Mouse (Mus musculus) forebrain, embryonic 13.5 days (tissue): ENCODE measurements around the gene Bicdl2. TPM values are rescaled to one million over a fixed set of nuclear protein-coding genes. Genes with fewer than 3 reads are reported as not detected.

ENCODE experiments used
- ATAC-seq: fragments of 200-750 bp; cut with Nextera tagmentation; 2 replicates; pipeline ENCODE4 v1.8.0; 2017
- H3K27ac ChIP-seq: fragments of 300-500 bp; sonication (generic); 2 replicates; pipeline ENCODE4 v1.5.1; 2015; ENCODE audit warnings: inconsistent platforms, mild to moderate bottlenecking, moderate library complexity
- H3K27me3 ChIP-seq: fragments of 300-500 bp; sonication (generic); 2 replicates; pipeline ENCODE4 v1.6.1; 2015; ENCODE audit warnings: mild to moderate bottlenecking, inconsistent platforms
- H3K36me3 ChIP-seq: fragments of 300-500 bp; sonication (generic); 2 replicates; pipeline ENCODE4 v1.6.1; 2015; ENCODE audit warnings: mild to moderate bottlenecking, inconsistent platforms; ENCODE audit not compliant: poor library complexity, severe bottlenecking
- H3K4me1 ChIP-seq: fragments of 300-500 bp; sonication (generic); 2 replicates; pipeline ENCODE4 v1.6.1; 2015; ENCODE audit warnings: inconsistent platforms
- H3K4me2 ChIP-seq: fragments of 300-500 bp; sonication (generic); 2 replicates; pipeline ENCODE4 v1.6.1; 2015; ENCODE audit warnings: inconsistent platforms, mild to moderate bottlenecking, moderate library complexity
- H3K4me3 ChIP-seq: fragments of 300-500 bp; sonication (generic); 2 replicates; pipeline ENCODE4 v1.5.1; 2015; ENCODE audit warnings: mild to moderate bottlenecking, inconsistent platforms
- H3K9ac ChIP-seq: fragments of 300-500 bp; sonication (generic); 2 replicates; pipeline ENCODE4 v1.6.1; 2015; ENCODE audit warnings: mild to moderate bottlenecking, inconsistent platforms
- H3K9me3 ChIP-seq: fragments of 300-500 bp; sonication (generic); replicated peaks from 2 replicates; pipeline ENCODE4 v1.6.1; 2016; ENCODE audit warnings: inconsistent platforms
- WGBS: fragments of 180-500 bp; shearing (Covaris S2); methylation state at CpG from one replicate; pipeline ENCODE4 v1.1.7; 2015; 5-methylcytosine and 5-hydroxymethylcytosine counted together
- polyA plus RNA-seq: library from polyadenylated mRNA; unstranded; fragments of >200 nt; fragmentation: Nextera tagmentation; extraction: Ambion mirVana; gene quantifications from 2 replicates; pipeline ENCODE4 v1.2.1, GENCODE M21; 2015

The Bicdl2 gene
- polyA plus RNA-seq, 1 experiment from 2014 or later: 0.14 TPM

GRCm38 (mm10) chr17:23695801-23696200 is 35.5 kb downstream of the Bicdl2 start:
- Histone ChIP-seq H3K9ac (no peak overlapping the region), H3K4me2 (no peak overlapping the region), H3K27ac (no peak overlapping the region), H3K4me3 (no peak overlapping the region), H3K9me3 (no peaks in the 10 kb centered on the region), H3K36me3 (no peaks in the 10 kb centered on the region), H3K27me3 (peaks cover 44% of the 10 kb centered on the region), H3K4me1 (peaks cover 6% of the 10 kb centered on the region)
- ATAC-seq: no peak
- WGBS: 6% methylated on average over 3 of the region's 3 CpGs

- H3K27me3 ChIP-seq: peaks cover 58% of the 10 kb centered on the region
These were observed 39.1 kb downstream of the Bicdl2 start for GRCm38 (mm10) chr17:23699131-23700077.

GRCm38 (mm10) chr17:23700079-23700478 is 39.8 kb downstream of the Bicdl2 start:
- H3K36me3 ChIP-seq: no peaks in the 10 kb centered on the region
- H3K9me3 ChIP-seq: no peaks in the 10 kb centered on the region
- peak overlapping the region; percentile 100 for H3K4me2 ChIP-seq
- H3K4me3 ChIP-seq: peak overlapping the region; percentile 73
- H3K27me3 ChIP-seq: peaks cover 58% of the 10 kb centered on the region
- WGBS: 1% methylated on average over 28 of the region's 28 CpGs
- peak; percentile 98 for ATAC-seq
- H3K9ac ChIP-seq: peak overlapping the region; percentile 71
- peaks cover 6% of the 10 kb centered on the region for H3K4me1 ChIP-seq
- no peak overlapping the region for H3K27ac ChIP-seq

More at GRCm38 (mm10) chr17:23699131-23700077, 39.1 kb downstream of the Bicdl2 start:
- Histone ChIP-seq H3K4me3 (peak overlapping the region; percentile 73), H3K9me3 (no peaks in the 10 kb centered on the region), H3K36me3 (no peaks in the 10 kb centered on the region), H3K27ac (no peak overlapping the region), H3K4me1 (peaks cover 6% of the 10 kb centered on the region), H3K9ac (peak overlapping the region; percentile 71), H3K4me2 (peak overlapping the region; percentile 100)
- peak; percentile 76 for ATAC-seq
- WGBS: under 1% methylated on average over 82 of the region's 101 CpGs

GRCm38 (mm10) chr17:23703301-23703700 is 43.0 kb downstream of the Bicdl2 start:
- Histone ChIP-seq H3K27ac (no peak overlapping the region), H3K4me2 (no peak overlapping the region), H3K9me3 (no peaks in the 10 kb centered on the region), H3K4me1 (peaks cover 6% of the 10 kb centered on the region), H3K4me3 (no peak overlapping the region), H3K27me3 (peaks cover 51% of the 10 kb centered on the region), H3K9ac (no peak overlapping the region), H3K36me3 (no peaks in the 10 kb centered on the region)
- WGBS: 83% methylated on average over 9 of the region's 9 CpGs
- no peak for ATAC-seq

- H3K4me1 ChIP-seq: no peaks in the 10 kb centered on the region
- H3K36me3 ChIP-seq: no peaks in the 10 kb centered on the region
- no peaks in the 10 kb centered on the region for H3K9me3 ChIP-seq
- no peak overlapping the region for H3K9ac ChIP-seq
- no peak overlapping the region for H3K4me2 ChIP-seq
- H3K27ac ChIP-seq: no peak overlapping the region
- H3K27me3 ChIP-seq: peaks cover 36% of the 10 kb centered on the region
- no peak overlapping the region for H3K4me3 ChIP-seq
- ATAC-seq: no peak
- WGBS: 60% methylated on average over 7 of the region's 7 CpGs
These were observed 44.4 kb downstream of the Bicdl2 start for GRCm38 (mm10) chr17:23704741-23705140.

GRCm38 (mm10) chr17:23705525-23706104 is 45.3 kb downstream of the Bicdl2 start:
- no peak overlapping the region for H3K9ac ChIP-seq
- 0 out of 2 replicates have a peak, but pooled peaks have one; percentile 16 for ATAC-seq
- H3K4me1 ChIP-seq: no peaks in the 10 kb centered on the region
- H3K27me3 ChIP-seq: peaks cover 28% of the 10 kb centered on the region
- no peaks in the 10 kb centered on the region for H3K9me3 ChIP-seq
- no peaks in the 10 kb centered on the region for H3K36me3 ChIP-seq
- 78% methylated on average over 7 of the region's 7 CpGs for WGBS
- no peak overlapping the region for H3K4me3 ChIP-seq
- H3K4me2 ChIP-seq: no peak overlapping the region
- H3K27ac ChIP-seq: no peak overlapping the region

GRCm38 (mm10) chr17:23706212-23706611 is 45.9 kb downstream of the Bicdl2 start:
- H3K9ac ChIP-seq: no peak overlapping the region

GRCm38 (mm10) chr17:23717003-23717402 is 56.7 kb downstream of the Bicdl2 start:
- 56% methylated on average over 2 of the region's 2 CpGs for WGBS
- H3K9ac ChIP-seq: no peak overlapping the region
- no peak for ATAC-seq

More at GRCm38 (mm10) chr17:23706212-23706611, 45.9 kb downstream of the Bicdl2 start:
- Histone ChIP-seq H3K4me2 (no peak overlapping the region), H3K4me3 (no peak overlapping the region), H3K36me3 (no peaks in the 10 kb centered on the region), H3K27me3 (peaks cover 22% of the 10 kb centered on the region; the same call in 1 of the 2 replicates), H3K27ac (no peak overlapping the region), H3K9me3 (no peaks in the 10 kb centered on the region), H3K4me1 (no peaks in the 10 kb centered on the region)
- peak; percentile 51; the same call in 1 of the 2 replicates for ATAC-seq
- WGBS: 0% methylated on average over 3 of the region's 3 CpGs

More at GRCm38 (mm10) chr17:23717003-23717402, 56.7 kb downstream of the Bicdl2 start:
- Histone ChIP-seq H3K36me3 (no peaks in the 10 kb centered on the region), H3K4me1 (no peaks in the 10 kb centered on the region), H3K27me3 (peaks cover 3% of the 10 kb centered on the region; the same call in 1 of the 2 replicates), H3K27ac (no peak overlapping the region), H3K9me3 (no peaks in the 10 kb centered on the region), H3K4me2 (no peak overlapping the region), H3K4me3 (no peak overlapping the region)

Other genes with a start within 250 kb of the Bicdl2 start
- not detected in 2 replicates for gene Vmn2r117, start 180.8 kb upstream of the Bicdl2 start, polyA plus RNA-seq
- gene Zfp213, start 96.3 kb upstream of the Bicdl2 start, polyA plus RNA-seq: 20.7 and 22.4 TPM in 2 replicates
- 21.2 and 26.8 TPM in 2 replicates for gene Zfp13, start 61.0 kb upstream of the Bicdl2 start, polyA plus RNA-seq
- gene Zscan10, start 59.6 kb upstream of the Bicdl2 start, polyA plus RNA-seq: 0.24 TPM in 1 of 2 replicates, not detected in the other
- gene Mmp25, start 15.2 kb upstream of the Bicdl2 start, polyA plus RNA-seq: 0.81 and 0.87 TPM in 2 replicates
- 56.8 and 60.3 TPM in 2 replicates for gene Hcfc1r1, start 13.1 kb downstream of the Bicdl2 start, polyA plus RNA-seq
- gene Thoc6, start 13.4 kb downstream of the Bicdl2 start, polyA plus RNA-seq: 45.3 and 47.4 TPM in 2 replicates
- gene Tnfrsf12a, start 17.0 kb downstream of the Bicdl2 start, polyA plus RNA-seq: 3.8 and 5.5 TPM in 2 replicates
- gene Cldn6, start 18.7 kb downstream of the Bicdl2 start, polyA plus RNA-seq: 0.30 and 0.50 TPM in 2 replicates
- gene Cldn9, start 23.5 kb downstream of the Bicdl2 start, polyA plus RNA-seq: 2.0 and 3.3 TPM in 2 replicates
- not detected in 2 replicates for gene 1520401A03Rik, start 62.3 kb downstream of the Bicdl2 start, polyA plus RNA-seq
- 36.7 and 41.0 TPM in 2 replicates for gene Pkmyt1, start 65.8 kb downstream of the Bicdl2 start, polyA plus RNA-seq
- gene Paqr4, start 80.4 kb downstream of the Bicdl2 start, polyA plus RNA-seq: 29.8 and 32.7 TPM in 2 replicates
- 0.24 and 0.37 TPM in 2 replicates for gene Kremen2, start 85.3 kb downstream of the Bicdl2 start, polyA plus RNA-seq
- 165 and 176 TPM in 2 replicates for gene Flywch1, start 111.1 kb downstream of the Bicdl2 start, polyA plus RNA-seq
- 34.3 and 40.1 TPM in 2 replicates for gene Flywch2, start 125.6 kb downstream of the Bicdl2 start, polyA plus RNA-seq
- 605 and 611 TPM in 2 replicates for gene Srrm2, start 130.0 kb downstream of the Bicdl2 start, polyA plus RNA-seq
- 1,249 and 1,327 TPM in 2 replicates for gene Elob, start 168.6 kb downstream of the Bicdl2 start, polyA plus RNA-seq
- not detected in 2 replicates for gene Prss33, start 175.6 kb downstream of the Bicdl2 start, polyA plus RNA-seq
- not detected in 2 replicates for gene Prss32, start 183.3 kb downstream of the Bicdl2 start, polyA plus RNA-seq
- gene Prss41, start 183.7 kb downstream of the Bicdl2 start, polyA plus RNA-seq: 1.2 and 1.3 TPM in 2 replicates
- not detected in 2 replicates for gene Prss21, start 207.6 kb downstream of the Bicdl2 start, polyA plus RNA-seq
- not detected in 2 replicates for gene Dcpp1, start 220.4 kb downstream of the Bicdl2 start, polyA plus RNA-seq
- gene Dcpp2, start 220.4 kb downstream of the Bicdl2 start, polyA plus RNA-seq: not detected in 2 replicates